Mouse (Mus musculus) myocyte (in vitro differentiated cells): ENCODE data around the gene Mitf.

Experiments
- MAX ChIP-seq: IDR thresholded peaks from one replicate; pipeline ENCODE4 v1.6.1; 2011; ENCODE audit warnings: low read depth, mild to moderate bottlenecking, control low read depth
- POLR2A ChIP-seq: IDR thresholded peaks from one replicate; pipeline ENCODE4 v1.6.1; 2011; ENCODE audit warnings: low read depth, mild to moderate bottlenecking, control low read depth, moderate library complexity; ENCODE audit not compliant: insufficient read length
- POLR2AphosphoS2 ChIP-seq: IDR thresholded peaks from one replicate; pipeline ENCODE4 v1.6.1; 2011; ENCODE audit warnings: low read depth, control low read depth; ENCODE audit not compliant: insufficient read length
- REST ChIP-seq: IDR thresholded peaks from one replicate; pipeline ENCODE4 v1.6.1; 2011; ENCODE audit warnings: mild to moderate bottlenecking, control low read depth, moderate library complexity; ENCODE audit not compliant: insufficient read depth, insufficient read length
- TCF12 ChIP-seq: IDR thresholded peaks from one replicate; pipeline ENCODE4 v1.6.1; 2011; ENCODE audit warnings: mild to moderate bottlenecking, control low read depth; ENCODE audit not compliant: poor library complexity, insufficient read depth, severe bottlenecking
- TCF3 ChIP-seq: IDR thresholded peaks from one replicate; pipeline ENCODE4 v1.6.1; 2011; ENCODE audit warnings: low read depth, control low read depth; ENCODE audit not compliant: insufficient read length
- USF1 ChIP-seq: IDR thresholded peaks from one replicate; pipeline ENCODE4 v1.6.1; 2011; ENCODE audit warnings: low read depth, mild to moderate bottlenecking, control low read depth, moderate library complexity

- no peak for TF ChIP-seq USF1
- TF ChIP-seq MAX = no peak
- no peak for TF ChIP-seq POLR2A
- TF ChIP-seq TCF12 = no peak
- TF ChIP-seq POLR2AphosphoS2 = no peak
- TF ChIP-seq REST = no peak
- TF ChIP-seq TCF3 = no peak
Observed at GRCm38 (mm10) chr6:97952845-97953244, 146.0 kb downstream of the Mitf start.
